Mouse (Mus musculus) embryo, embryonic 10 days (tissue): ENCODE measurements at regions not wholly inside any gene's neighbourhood (a gene's known extent, or its start where the extent isn't known, plus 50 kb on each side); places are given as distances from the start of the nearest gene placed in this dataset.
A peak's percentile ranks its signal among the peaks of the same experiment; 100 is the strongest.

Experiments
- DNase-seq: peaks from one replicate; pipeline ENCODE4 v3.0.0-alpha.2; 2015; ENCODE audit warnings: low spot score

DNA sequence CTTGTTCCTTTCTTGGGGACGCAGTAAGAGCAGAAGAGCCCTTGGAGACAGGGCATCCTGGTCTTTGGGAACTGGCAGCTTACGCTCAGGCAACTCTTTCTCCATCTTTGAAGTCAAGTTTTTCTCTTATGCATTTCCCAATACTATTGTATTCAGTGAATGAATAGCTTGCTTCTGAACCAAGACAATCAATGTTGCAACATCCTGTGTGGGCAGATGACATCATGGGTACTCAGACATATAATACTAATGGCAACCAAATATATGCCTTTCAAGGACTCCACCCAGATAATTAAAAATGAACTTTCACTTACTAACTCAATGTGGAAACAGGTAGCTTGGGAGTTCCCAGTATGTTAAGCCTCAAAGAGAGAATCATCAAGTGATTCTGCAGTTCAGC is 104.6 kb downstream of the Ngf start:
- DNase-seq, result no peak

DNA sequence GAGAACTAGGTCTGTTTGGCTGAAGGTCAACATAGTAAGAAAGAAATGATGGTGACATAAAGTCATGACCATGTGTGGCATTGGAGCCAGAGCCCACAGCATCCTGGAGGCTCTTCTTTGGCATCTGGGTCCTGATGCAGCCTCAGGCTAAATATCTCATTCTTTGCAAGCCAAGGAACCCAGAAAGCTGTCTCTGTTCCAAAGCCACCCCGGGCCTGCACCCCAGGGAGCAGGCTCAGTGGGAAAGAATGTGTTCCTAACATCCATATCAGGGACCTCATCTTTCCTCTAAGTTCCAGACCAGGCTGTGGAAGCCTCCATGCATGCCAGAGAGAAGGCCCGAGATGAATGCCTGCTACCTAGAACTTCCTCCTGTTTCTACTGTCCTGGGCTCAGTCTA is 107.2 kb downstream of the Ngf start:
- DNase-seq, result no peak

DNA sequence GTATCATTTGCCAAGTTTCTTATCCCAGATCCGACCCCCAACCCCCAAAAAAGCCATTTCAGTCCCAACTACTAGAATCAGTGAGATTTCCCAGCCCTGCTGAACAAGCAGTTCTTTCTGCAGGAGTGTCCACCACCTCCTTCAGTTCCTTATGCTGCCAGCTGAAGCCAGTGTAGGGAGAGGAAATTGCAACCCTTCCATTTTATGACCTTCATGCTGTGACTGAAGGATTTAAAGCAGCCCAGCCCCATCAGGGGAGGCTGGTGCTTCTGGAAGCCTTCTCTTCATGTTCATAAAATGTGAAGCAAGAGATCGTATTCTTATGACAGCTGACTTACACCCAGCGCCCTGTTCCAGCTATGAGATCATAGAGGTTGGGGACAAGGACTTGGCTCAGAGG is 112.1 kb downstream of the Ngf start:
- no peak for DNase-seq

DNA sequence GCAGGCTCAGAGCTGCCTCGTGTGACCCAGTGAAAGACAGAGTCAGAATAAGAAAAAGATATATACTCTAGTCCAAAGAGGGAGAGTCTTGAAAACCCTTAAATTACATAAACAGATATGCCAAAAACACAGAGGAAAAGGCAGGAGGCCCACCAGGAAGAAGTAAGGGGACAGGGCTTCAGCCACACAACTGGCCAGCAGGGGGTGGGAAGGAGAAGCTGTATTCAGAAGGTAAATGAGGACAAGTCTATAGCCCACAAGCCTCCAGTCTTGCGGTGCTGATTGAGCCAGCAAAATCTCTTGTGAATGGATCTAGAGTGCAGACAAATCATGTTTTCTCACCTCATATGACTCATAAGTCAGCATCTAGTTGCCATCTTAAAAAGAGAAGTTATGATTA is 115.4 kb downstream of the Ngf start:
- DNase-seq, result no peak

DNA sequence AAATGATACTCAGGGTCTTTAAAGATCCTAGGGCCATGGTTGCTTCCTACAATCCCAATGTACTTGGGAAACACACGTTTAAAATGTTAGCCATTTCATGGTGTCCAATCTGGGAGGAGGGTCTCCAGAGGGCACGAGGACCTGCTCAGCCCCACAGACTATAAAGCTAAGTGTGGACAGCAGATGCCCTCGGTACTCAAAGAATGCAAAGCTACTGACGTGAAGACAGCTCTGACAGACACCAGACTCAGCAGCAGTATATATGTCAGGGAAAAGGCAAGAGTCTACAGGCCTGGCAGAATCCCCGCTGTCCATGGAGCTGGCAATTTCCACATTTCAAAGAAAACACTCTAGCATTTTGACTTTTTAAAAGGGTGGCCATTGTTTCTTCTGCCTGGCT is 116.5 kb downstream of the Ngf start:
- DNase-seq, result peak; percentile 27

DNA sequence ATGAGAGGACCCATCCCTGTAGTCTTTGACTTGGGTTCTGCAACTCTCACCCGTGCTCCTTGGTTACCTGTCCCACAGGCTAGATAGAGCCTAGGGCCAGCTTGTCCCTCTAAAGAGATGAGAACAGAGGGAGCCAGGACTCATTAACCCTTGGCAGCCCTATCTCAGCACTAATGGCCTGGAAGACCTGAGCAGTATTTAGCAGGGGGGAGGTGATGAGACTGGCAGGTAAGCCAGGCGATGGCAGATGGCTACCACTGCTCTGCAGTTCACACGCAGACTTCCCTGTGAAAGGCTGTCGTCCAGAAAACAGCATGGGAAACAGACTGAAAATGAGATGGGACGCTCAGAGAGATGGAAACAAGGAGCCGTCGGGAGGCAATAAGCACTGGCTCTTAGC is 122.3 kb downstream of the Ngf start:
- DNase-seq, result no peak

DNA sequence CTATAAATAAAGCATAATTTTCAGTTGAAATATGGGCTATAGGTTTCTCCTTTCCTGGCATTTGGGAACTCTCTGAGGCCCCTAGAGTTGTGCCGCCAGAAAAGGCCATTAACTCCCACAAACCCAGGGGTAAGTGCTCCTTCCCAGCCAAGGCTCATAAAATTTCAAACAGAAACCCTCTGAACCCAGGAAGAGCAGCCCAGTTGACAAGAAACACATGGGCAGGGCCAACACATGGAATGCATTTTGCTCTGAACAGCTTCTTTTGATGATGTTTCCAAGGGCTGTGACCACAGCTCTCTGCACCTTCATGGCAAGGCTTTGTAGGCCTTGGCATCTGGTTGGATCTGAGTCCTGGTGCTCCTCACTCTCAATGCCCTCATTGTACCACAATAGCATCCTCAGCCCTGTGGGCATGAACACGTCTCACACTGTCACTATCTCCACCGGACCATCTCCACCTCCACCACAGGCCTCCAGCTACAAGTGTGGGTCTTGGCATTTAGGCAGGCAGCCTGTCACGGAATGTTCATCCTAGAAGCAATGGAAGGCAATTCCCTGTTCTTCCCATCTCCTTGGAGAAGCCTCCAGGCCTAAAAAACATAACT is 127.3 kb downstream of the Ngf start:
- peak; percentile 30 for DNase-seq

DNA sequence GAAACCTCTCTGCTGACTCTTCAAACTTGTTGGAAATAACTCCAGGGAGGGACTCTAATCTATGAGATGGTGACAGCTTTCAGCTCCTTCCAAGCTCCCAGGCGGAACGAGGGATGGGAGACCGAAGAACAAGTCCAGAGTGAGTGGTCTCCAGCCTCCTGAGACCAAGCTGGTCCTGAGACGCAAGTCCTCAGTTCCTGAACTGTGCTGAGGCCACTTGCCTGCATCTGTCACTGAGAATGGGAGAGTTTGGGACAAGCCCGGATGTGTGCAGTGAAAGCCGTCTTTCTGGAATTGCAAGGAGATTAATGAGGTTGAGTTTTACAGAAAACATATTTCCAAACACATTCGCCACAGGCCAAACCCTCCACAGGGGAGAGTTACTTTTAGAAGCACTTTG is 129.3 kb downstream of the Ngf start:
- DNase-seq, result no peak

DNA sequence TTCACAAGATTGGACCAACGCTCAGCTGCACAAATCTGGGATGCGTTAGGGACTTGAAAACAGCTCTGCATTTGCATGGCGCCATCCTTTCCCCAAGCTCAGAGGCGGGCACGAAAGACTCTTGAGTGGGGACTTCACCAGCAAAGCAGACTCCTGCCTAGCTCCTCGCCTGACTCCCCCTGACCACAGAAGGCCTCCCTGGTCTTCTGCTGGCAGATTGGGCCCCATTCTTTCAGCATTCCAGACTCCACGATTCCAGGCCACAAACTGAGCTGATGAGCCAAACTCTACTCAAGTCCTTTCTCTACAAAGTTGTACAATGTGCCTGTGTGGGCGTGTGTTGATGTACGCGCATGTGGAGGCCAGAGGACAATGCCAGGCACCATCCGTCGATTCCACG is 131.6 kb upstream of the Tspan2 start:
- DNase-seq, result no peak

DNA sequence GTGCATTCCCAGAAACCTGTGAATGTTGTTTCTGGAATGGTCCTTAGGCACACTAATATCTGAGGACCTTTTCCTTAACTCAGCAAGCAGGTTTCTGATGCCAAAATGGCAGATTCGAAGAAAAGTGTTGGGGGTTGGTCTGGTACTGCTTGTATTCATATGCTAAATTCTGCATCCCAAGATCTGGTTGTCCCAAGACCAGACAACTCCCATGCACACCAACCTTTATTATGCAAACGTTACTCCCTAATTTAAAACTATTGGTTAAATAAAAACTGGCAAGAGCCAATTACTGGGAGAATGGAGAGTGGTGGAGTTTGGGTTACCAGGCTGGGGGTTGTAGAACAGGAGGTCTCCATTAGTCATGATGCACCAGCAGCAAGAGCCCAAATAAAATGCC is 129.0 kb upstream of the Tspan2 start:
- DNase-seq, result no peak

DNA sequence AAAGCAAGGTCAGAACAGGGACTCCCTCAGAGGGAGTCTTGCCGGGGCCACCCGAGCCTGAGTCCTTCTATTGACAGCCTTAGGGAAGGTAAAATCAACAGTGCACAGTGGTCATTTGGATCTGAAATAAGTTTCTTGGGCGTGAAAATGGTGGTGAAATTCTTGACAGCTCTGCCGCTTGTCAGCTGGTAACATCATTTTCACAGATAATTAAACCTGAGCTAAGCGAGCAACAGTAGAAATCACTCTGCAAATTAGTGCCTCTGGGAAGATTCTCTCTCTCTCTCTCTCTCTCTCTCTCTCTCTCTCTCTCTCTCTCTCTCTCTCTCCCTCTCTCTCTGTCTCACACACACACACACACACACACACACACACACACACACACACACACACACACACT is 123.4 kb upstream of the Tspan2 start:
- DNase-seq, result no peak

DNA sequence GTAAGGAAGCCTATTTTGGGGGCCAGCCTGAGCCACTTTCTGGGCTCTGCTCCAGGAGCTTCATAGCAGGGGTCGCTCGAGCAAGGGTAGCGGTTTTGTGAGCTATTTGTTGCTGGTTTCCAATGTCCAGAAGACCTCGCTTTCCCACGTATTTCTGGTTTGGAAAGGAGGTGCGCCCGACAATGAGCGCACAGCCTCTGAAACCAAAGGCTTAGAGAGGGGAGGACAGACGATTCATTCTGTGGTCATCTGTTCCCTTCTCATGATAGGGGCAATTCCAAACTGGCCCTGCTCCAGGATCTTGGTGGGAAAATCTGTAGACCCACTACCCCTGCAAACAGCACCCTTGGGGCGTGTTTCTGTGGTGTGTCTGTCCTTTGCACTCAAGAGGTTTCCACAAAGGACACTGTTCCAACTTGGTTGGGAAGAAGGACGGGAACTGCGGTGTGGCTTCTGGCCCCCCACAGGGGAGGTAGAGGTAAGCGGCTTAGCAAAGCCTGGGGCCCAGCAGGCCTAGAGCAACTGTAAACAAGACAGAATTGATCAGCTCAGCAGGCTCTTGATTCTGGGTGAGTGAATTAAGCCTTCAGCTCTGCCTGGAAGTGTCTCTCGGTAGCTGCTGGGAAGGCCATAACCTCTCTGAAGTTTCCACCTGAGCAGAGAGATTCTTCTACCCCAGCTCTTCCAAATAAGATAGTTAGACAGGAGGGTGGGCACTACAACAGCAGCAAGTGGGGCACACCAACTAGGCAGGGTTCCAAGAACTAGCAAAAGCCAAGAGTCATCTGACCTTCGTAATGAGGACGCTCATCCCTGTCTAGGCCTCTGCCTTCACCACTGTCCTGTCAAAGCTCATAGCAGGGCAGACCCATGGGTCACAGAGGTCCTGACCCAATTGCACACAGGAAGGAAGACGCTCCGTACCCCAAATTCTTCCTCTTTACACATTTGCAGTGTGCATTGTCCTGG is 122.6 kb upstream of the Tspan2 start:
- no peak for DNase-seq

DNA sequence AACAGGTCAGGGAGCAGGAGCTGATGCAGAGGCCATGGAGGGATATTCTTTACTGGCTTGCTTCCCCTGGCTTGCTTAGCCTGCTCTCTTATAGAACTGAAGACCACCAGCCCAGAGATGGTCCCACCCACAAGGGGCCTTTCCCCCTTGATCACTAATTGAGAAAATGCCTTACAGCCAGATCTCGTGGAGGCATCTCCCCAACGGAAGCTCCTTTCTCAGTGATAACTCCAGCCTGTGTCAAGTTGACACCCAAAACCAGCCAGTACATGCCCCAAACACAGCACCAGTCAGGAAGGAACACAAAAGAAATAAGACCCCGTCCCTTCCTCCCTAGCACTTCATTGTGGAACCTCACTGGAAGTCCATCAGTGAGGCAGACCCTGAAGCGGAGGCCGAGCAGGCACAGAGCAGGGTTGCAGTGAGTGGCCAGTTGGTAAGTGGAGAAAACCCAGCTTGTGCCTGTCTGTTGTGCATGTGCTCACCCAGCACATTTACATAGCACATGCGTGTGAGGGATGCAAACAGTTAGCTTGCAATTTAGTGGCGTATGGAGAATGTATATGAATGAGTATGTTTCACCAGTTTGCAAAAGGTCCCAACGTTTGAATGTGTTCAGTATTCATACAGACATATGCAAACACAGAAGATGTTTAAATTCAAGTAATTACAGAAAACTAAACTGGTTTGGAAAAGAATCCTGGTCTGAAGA is 114.5 kb upstream of the Tspan2 start:
- DNase-seq, result no peak

DNA sequence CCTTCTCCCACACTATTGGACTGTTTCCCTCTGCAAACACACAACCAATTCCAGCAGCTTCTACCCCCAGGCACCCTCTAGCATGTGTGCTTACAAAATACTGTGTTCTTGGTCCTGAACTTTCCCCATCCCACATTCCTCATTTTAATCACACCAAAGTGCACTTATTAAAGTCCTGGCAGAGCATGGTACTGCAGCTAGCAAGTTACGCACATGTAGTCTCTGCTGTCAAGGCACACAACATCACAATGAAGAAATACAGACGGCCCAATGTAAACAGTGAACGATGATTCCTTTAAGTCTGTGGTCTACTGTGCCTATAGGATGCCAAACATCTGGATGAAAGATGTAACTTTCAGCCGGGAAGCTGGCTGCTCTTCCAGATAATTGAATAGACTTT is 98.3 kb upstream of the Tspan2 start:
- DNase-seq, result no peak

DNA sequence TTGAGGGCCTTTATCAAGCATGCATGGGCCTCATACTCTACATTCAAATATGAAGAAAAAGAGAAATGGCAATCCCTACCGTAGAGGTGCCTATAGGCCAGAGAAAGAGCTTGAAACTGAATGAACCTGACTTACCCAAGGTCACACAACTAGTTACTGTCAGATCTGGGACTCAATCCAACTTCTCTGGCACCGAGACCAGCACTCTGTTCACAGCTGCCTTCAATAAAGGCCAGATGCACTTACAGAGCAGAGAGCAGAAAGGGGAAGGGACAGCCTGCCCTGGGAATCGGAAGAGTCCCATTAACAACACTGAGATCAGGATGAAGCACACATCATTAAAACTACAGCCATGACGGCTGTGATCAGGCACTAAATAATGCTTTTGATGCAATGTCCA is 97.7 kb upstream of the Tspan2 start:
- no peak for DNase-seq

DNA sequence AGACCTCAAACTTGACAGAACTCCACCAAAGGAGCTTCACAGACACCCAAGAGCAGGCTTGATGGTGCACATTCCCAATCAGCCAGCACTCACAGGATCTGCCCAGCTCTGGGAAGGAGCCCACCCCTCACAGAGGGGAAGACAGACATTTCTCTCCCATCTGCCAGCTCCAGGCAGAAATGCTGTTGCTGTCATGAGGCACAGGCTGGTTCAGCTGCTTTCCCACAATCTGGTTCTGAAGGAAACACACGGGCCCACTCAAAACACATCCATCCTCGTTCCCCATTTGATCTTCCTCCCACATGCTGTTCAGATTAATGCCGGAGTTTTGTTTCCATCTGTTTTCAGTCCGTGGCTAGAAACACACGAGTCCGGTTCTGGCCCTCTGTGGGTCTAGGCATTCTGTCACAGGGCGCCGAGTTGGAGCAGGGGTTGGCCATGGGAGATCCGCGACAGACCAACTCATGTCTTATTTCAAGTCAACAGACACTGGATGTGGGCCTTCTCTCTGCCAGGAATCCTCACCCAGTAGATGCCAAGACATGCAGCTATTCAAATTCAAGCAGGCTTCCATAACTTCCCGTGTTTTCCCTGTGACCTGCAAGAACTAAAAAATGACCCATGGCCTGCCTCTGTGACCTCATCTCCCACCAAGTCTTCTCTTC is 89.9 kb upstream of the Tspan2 start:
- no peak for DNase-seq

DNA sequence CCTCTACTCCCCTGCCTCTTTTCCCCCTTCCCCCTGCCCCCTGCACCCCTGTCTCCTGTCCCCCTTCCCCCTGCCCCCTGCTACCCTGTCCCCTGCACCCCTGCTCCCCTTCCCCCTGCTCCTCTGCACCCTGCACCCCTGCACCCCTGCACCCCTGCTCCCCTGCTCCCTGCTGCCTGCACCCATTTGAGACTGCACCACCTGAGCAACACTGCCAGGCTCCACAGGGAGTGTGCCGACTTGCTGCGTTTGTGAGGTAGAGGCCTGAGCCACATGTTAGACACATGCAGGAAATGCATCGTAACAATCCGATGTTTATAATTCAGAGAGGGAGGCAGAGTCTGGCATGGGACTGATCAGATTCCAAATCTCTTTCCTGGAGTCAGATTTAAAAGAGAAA is 85.9 kb upstream of the Tspan2 start:
- DNase-seq, result no peak

DNA sequence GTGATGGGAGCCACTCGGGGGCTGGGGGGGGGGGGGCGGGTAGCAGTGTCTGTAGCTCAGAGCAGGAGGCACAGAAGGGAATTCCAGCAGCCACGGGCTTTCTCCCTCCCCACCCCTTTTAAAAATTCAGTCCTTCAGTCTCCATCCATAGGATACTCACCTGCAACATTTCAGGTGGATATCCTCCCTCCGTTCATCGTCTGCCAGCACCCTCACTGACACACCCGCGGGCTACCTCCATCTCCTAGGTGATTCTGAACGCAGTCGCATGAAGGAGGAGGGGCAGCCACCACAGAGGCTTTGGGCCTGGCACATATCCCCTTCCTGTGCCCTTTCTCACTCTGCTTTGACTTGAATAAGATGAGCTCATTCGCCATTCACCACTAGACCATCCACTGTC is 79.4 kb upstream of the Tspan2 start:
- no peak for DNase-seq

DNA sequence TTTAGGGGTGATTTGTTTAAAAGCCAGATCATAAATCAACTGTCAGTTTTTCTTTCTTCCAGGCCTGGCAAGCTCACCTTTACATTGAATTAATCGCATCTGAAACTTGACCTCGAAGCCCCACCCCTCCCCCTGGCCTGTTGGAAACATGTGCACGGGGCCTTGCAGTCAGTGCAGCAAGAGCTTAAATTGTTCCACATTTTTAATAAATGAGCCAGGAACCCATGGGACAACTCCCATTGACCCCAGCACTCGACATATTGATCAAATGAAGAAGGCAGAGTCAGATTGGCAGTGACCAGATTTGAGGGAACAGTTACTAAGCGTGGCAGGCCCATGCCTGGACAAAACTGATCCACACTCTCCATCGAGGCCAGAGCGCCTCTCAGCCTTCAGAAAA is 77.2 kb upstream of the Tspan2 start:
- no peak for DNase-seq

DNA sequence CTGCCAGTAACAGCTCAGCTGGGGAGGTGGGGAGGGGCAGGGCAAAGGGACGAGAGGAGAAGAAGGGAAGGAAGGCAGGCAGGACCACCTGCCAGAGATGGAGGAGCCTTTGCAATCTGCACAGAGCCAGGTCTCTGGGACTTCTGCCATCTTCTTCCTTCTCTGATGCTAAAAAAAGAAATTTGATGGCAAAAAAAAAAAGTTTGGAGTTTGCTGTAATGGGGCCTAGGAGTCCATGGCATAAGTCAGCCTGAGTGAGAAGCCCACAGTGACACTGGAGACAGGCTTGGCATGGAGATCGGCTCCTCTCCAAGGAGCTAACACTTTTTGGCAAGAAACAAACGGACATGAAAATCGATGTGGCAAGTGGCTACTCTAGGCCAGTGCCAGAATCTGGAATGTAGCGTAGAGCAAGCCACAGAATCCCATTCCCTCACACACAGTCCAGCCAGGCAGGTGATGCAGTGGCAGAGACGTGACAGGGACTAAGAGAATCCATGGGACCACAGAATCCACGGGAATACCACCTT is 76.7 kb upstream of the Tspan2 start:
- DNase-seq, result no peak

DNA sequence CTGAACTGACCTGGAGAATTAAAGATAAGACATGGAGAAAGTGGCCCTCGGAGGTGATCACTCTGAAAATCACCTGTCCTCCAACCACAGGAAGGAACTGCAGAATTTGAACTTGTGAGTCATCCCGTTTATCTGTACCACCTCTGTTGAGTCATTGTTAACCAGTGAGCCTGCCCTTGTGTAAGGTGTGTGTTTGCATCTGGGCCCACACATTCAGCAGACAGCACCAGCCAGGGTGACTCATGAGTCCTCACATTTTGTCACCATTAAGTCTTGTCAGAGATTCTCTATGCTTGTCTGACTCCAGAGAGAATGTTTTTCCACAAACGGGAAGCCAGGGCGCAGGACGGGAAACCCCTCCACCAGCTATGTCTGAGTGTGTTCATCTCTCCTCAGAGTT is 75.0 kb upstream of the Tspan2 start:
- DNase-seq, result no peak

DNA sequence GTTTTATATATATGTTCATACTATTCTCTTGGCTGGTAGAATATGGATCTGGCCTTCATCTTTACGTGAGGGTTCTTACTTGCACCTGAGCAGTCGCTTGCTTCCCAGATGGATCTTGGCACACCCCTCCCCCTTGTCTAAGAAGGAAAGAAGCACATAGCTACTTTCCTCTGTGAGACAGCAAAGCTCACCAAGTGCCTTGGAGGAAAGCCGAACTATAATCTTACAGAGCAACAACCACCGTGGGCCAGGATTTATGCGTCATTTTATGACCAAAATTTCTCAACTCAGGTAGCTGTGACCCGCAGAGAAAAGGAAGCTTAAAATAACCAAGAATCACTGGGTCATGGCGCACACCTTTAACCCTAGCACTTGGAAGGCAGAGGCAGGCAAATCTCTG is 73.0 kb upstream of the Tspan2 start:
- DNase-seq, result no peak
